Mouse (Mus musculus) bone marrow macrophage, adult 2 months (primary cell): ENCODE data around the gene Rgs9. TPM values are rescaled to one million over a fixed set of nuclear protein-coding genes. Genes with fewer than 3 reads are reported as not detected.

Experiments used
- H3K27ac ChIP-seq: 2 replicates; pipeline ENCODE4 v1.5.1; 2012; ENCODE audit warnings: low read depth, low read length; ENCODE audit not compliant: insufficient read depth
- H3K4me1 ChIP-seq: 2 replicates; pipeline ENCODE4 v1.6.1; 2012; ENCODE audit warnings: low read length; ENCODE audit not compliant: control insufficient read depth, insufficient read depth
- H3K4me3 ChIP-seq: 2 replicates; pipeline ENCODE4 v1.5.1; 2012; ENCODE audit warnings: mild to moderate bottlenecking, low read length, moderate library complexity; ENCODE audit not compliant: insufficient read depth
- CTCF ChIP-seq: IDR thresholded peaks from 2 replicates; pipeline ENCODE4 v1.5.1; 2012; ENCODE audit warnings: low read depth, mild to moderate bottlenecking, low read length, moderate library complexity
- POLR2A ChIP-seq: IDR thresholded peaks from 2 replicates; pipeline ENCODE4 v1.6.1; 2012; ENCODE audit warnings: mild to moderate bottlenecking, low read depth, low read length, borderline replicate concordance
- polyA plus RNA-seq: library from polyadenylated mRNA; stranded (reverse); fragments of >200 nt; gene quantifications from 2 replicates; pipeline ENCODE4 v1.2.4, GENCODE M21; 2012; ENCODE audit not compliant: missing spikeins, insufficient read depth, insufficient read length

Gene Rgs9
- polyA plus RNA-seq, 1 experiment, result not detected

GRCm38 (mm10) chr11:109250566-109250965, 47.4 kb downstream of the Rgs9 start:
- no peak overlapping the region for H3K4me3 ChIP-seq
- H3K4me1 ChIP-seq, result peaks cover 10% of the 10 kb centered on the region
- TF ChIP-seq CTCF (no peak), POLR2A (no peak)
- no peak overlapping the region for H3K27ac ChIP-seq

- Histone ChIP-seq H3K27ac (no peak overlapping the region), H3K4me3 (no peak overlapping the region), H3K4me1 (peaks cover 10% of the 10 kb centered on the region)
- no peak for TF ChIP-seq POLR2A
- no peak for TF ChIP-seq CTCF
Measured at GRCm38 (mm10) chr11:109246920-109247319, 51.0 kb downstream of the Rgs9 start.

GRCm38 (mm10) chr11:109244635-109245360, 53.1 kb downstream of the Rgs9 start:
- no peak overlapping the region for H3K4me3 ChIP-seq

GRCm38 (mm10) chr11:109240126-109240525, 57.8 kb downstream of the Rgs9 start:
- H3K27ac ChIP-seq, result no peak overlapping the region
- no peak for TF ChIP-seq POLR2A
- H3K4me1 ChIP-seq, result no peaks in the 10 kb centered on the region

More at GRCm38 (mm10) chr11:109244635-109245360, 53.1 kb downstream of the Rgs9 start:
- peaks cover 10% of the 10 kb centered on the region for H3K4me1 ChIP-seq
- H3K27ac ChIP-seq, result no peak overlapping the region
- peak; percentile 76 for TF ChIP-seq CTCF
- no peak for TF ChIP-seq POLR2A

GRCm38 (mm10) chr11:109238671-109239070, 59.3 kb downstream of the Rgs9 start:
- Histone ChIP-seq H3K4me1 (no peaks in the 10 kb centered on the region), H3K4me3 (no peak overlapping the region), H3K27ac (no peak overlapping the region)
- no peak for TF ChIP-seq POLR2A

More at GRCm38 (mm10) chr11:109240126-109240525, 57.8 kb downstream of the Rgs9 start:
- no peak overlapping the region for H3K4me3 ChIP-seq

GRCm38 (mm10) chr11:109237796-109238195, 60.1 kb downstream of the Rgs9 start:
- no peaks in the 10 kb centered on the region for H3K4me1 ChIP-seq
- no peak overlapping the region for H3K4me3 ChIP-seq
- H3K27ac ChIP-seq, result no peak overlapping the region
- TF ChIP-seq POLR2A (no peak), CTCF (no peak)

GRCm38 (mm10) chr11:109233627-109234026, 64.3 kb downstream of the Rgs9 start:
- Histone ChIP-seq H3K27ac (no peak overlapping the region), H3K4me3 (no peak overlapping the region), H3K4me1 (no peaks in the 10 kb centered on the region)
- no peak for TF ChIP-seq POLR2A
- TF ChIP-seq CTCF, result no peak

GRCm38 (mm10) chr11:109232811-109233210, 65.1 kb downstream of the Rgs9 start:
- H3K4me3 ChIP-seq, result no peak overlapping the region
- H3K27ac ChIP-seq, result no peak overlapping the region
- no peaks in the 10 kb centered on the region for H3K4me1 ChIP-seq
- no peak for TF ChIP-seq POLR2A
- TF ChIP-seq CTCF, result no peak

- Histone ChIP-seq H3K4me1 (no peaks in the 10 kb centered on the region), H3K4me3 (no peak overlapping the region), H3K27ac (no peak overlapping the region)
- no peak for TF ChIP-seq CTCF
- TF ChIP-seq POLR2A, result no peak
Measured at GRCm38 (mm10) chr11:109227139-109227538, 70.8 kb downstream of the Rgs9 start.

GRCm38 (mm10) chr11:109221209-109222007, 76.5 kb downstream of the Rgs9 start:
- no peak overlapping the region for H3K27ac ChIP-seq
- peaks cover 5% of the 10 kb centered on the region; the same call in 1 of the 2 replicates for H3K4me1 ChIP-seq
- no peak overlapping the region for H3K4me3 ChIP-seq
- TF ChIP-seq CTCF (no peak), POLR2A (no peak)
